Mouse (Mus musculus) brain, embryonic 14.5 days (tissue): ENCODE data around the gene Gucd1. TPM values are rescaled to one million over a fixed set of nuclear protein-coding genes. Genes with fewer than 3 reads are reported as not detected.

Experiments
- DNase-seq: peaks from one replicate; pipeline ENCODE4 v3.0.0-alpha.2; 2011; ENCODE audit warnings: low read depth
- CTCF ChIP-seq: fragments of 200-500 bp; IDR thresholded peaks from 2 replicates; pipeline ENCODE4 v1.5.1; 2012; ENCODE audit warnings: inconsistent platforms, mild to moderate bottlenecking, moderate library complexity, borderline replicate concordance; ENCODE audit not compliant: insufficient read depth, insufficient read length; ENCODE audit errors: extremely low read depth
- POLR2A ChIP-seq: fragments of 200-500 bp; IDR thresholded peaks from 2 replicates; pipeline ENCODE4 v1.6.1; 2012; ENCODE audit warnings: mild to moderate bottlenecking, inconsistent platforms, borderline replicate concordance; ENCODE audit not compliant: poor library complexity, insufficient read depth, insufficient read length, severe bottlenecking; ENCODE audit errors: extremely low read depth
- polyA plus RNA-seq: library from polyadenylated mRNA; depleted of rRNA; stranded (reverse); fragments of >200 nt; gene quantifications from 2 replicates; pipeline ENCODE4 v1.2.3, GENCODE M21; 2012

The Gucd1 gene
- polyA plus RNA-seq, 1 experiment: 33.2 TPM

- no peak for DNase-seq
- TF ChIP-seq CTCF: no peak
- TF ChIP-seq POLR2A: no peak
These were observed 26.4 kb downstream of the Gucd1 start for GRCm38 (mm10) chr10:75491234-75491935.

GRCm38 (mm10) chr10:75490731-75491130 lies 27.0 kb downstream of the Gucd1 start:
- no peak for DNase-seq
- TF ChIP-seq CTCF (no peak), POLR2A (no peak)

DNA sequence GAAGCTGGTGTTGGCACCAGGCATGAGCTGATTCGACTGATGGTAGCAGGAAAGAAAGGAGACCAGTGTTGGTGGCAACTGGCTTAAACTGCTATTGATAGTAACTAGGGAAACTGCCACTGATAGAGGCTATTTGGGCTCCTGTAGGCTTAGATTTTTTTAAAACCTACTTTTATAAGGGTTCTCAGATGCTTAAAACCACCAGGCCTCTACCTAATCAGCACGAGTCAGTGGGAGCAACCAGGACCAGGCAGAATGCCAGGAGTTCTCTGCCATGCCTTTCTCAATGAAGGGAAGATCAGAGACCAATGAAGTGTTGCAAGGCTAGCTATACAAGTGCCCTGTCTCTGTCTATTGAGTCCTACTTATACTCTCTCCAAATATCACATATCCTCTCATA lies 28.2 kb downstream of the Gucd1 start:
- TF ChIP-seq POLR2A (no peak), CTCF (no peak)
- DNase-seq: no peak

DNA sequence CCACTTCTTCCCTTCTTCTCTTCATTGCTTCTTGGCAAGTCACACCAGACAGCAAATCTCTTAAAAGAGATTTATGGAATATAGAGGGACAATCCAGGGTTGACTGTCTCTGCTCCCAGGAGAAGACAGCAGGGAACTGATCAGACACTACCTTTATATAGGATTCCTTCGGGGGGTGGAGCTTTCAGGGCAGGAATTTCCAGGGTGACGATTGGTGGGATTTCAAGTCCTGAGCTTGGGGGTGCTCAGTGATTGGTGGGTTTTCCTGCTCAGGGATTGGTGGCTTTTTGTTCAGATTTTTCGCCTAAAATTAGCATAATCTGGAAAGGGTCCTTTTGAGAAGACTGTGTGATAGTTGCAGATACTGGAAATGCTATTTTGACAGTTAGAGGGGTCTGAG lies 30.6 kb downstream of the Gucd1 start:
- TF ChIP-seq POLR2A (no peak), CTCF (no peak)
- DNase-seq: no peak

GRCm38 (mm10) chr10:75486086-75486979 lies 31.4 kb downstream of the Gucd1 start:
- TF ChIP-seq CTCF: peak; percentile 86; the same call in 1 of the 2 replicates
- no peak for TF ChIP-seq POLR2A
- DNase-seq: peak; percentile 87

DNA sequence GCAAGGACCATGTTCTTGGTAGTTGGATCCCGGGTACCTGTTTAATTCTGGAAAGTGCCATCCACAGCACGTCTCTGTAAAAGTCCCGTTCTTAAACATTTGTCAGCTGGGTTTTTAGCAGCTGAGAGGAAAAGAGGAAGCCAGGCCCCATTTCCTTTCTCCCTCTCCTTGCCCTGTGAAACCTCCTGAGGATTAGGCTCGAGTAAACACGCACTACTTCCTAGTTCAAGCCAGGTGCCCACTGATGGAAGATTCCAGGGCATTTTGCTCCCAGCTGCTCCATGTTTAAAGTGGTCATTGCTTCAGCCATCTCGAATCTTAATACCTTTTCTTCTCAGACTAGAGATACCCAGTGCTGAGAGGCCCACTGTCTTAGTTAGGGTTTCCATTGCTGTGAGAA lies 33.0 kb downstream of the Gucd1 start:
- no peak for DNase-seq
- TF ChIP-seq POLR2A (no peak), CTCF (no peak)

DNA sequence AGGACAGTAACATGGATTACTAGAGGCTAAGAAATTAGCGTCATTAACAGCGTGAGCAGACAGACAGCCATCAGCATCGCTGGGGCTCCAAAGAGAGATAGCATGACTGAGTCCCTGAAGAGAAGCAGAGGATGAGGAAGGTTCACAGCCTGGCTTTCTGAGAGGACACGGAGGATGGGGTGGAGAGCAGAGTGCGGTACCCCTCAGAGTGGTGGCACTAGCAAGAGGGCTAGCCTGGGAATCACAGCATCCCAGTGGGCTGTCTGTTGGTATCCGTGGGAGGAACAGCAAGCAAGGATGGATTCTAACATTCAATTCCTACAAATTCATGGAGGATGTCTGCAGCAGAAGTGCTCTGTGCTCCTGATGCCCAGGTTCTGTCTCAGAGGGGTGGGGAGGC lies 33.7 kb downstream of the Gucd1 start:
- TF ChIP-seq POLR2A (no peak), CTCF (no peak)
- no peak for DNase-seq

GRCm38 (mm10) chr10:75482919-75483483 lies 34.8 kb downstream of the Gucd1 start:
- DNase-seq: no peak
- TF ChIP-seq CTCF: no peak
- no peak for TF ChIP-seq POLR2A

- DNase-seq: no peak
- TF ChIP-seq CTCF: no peak
- no peak for TF ChIP-seq POLR2A
These were observed 35.5 kb downstream of the Gucd1 start for GRCm38 (mm10) chr10:75482271-75482670.

GRCm38 (mm10) chr10:75481703-75482102 lies 36.1 kb downstream of the Gucd1 start:
- no peak for TF ChIP-seq POLR2A
- TF ChIP-seq CTCF: no peak
- DNase-seq: no peak

DNA sequence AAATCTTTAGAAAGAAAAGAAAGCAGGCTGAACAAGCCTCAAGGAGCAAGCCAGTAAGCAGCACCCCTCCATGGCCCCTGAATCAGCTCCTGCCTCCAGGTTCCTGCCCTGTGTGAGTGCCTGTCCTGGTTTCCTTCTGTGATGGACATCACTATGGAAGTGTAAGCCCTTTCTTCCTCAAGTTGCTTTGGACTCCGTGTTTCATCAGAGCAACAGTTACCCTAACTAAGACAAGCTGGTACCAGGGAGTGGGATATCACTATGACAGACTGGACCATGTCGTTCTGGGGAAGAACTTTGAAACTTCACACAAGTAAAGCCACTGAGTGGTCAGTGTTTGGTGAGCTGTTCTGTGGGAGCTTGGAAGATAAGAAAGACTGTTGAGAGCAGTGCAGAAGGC lies 37.8 kb downstream of the Gucd1 start:
- no peak for DNase-seq
- TF ChIP-seq POLR2A (no peak), CTCF (no peak)
